Mouse (Mus musculus) CH12.LX (cell line): ENCODE measurements at regions not wholly inside any gene's neighbourhood (a gene's known extent, or its start where the extent isn't known, plus 50 kb on each side); places are given as distances from the start of the nearest gene placed in this dataset.

ENCODE experiments used
- BHLHE40 ChIP-seq: IDR thresholded peaks from 2 replicates; pipeline ENCODE4 v1.6.1; 2011; ENCODE audit warnings: mild to moderate bottlenecking, low read depth, low read length, improper control_type of control experiment
- CTCF ChIP-seq, 2 experiments: IDR thresholded peaks in 1 of 2; conservative IDR thresholded peaks in 1 of 2; 2 replicates each; pipeline ENCODE4 v1.5.1; 2011 to 2012; ENCODE audit warnings: low read depth in 2 of 2, low read length in 2 of 2, improper control_type of control experiment in 1 of 2, inconsistent platforms in 1 of 2, mild to moderate bottlenecking in 1 of 2, moderate library complexity in 1 of 2
- MAX ChIP-seq: IDR thresholded peaks from 2 replicates; pipeline ENCODE4 v1.6.1; 2011; ENCODE audit warnings: low read length, improper control_type of control experiment

DNA sequence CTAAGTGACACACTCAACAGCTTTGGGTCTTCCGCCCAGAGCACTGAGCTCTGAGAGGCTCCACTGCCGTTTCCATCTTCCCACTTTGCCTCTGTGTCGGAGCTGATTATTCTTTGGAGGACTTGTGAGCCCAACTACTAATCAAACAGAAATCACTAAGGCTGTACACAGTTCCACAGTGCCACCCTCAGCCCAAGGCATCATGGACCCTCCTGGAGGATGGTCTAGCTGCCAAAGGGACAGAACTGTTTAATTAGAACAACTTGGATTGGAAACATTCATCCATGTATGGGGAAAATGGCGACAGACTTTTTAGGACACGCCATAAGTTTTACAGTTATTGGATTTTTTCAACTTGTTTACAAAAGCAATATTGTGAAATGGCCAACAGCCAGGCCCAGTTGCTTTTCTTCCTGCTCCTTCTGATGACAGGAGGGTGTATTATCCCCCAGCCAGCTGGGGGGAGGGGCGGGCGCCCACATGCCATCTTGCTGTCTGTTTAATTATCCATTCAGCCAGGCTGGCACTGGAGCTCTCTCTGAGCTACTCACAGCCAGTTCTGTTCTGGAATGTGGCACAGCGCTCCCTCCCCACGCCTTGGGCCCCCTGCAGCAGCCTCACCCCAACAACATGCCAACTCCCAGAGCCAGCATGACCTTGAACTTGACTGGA lies 98.4 kb upstream of the Smad3 start:
- TF ChIP-seq BHLHE40 (no peak), MAX (no peak), CTCF (conservative IDR thresholded peaks at IDR 0.05 in 1 of 2, IDR thresholded peaks at IDR 0.05 in 1 of 2; ENCODE audit: low read depth in 2 of 2, low read length in 2 of 2) (no peak)
